Mouse (Mus musculus): ENCODE data around the gene Cdc42ep4.

Cdc42ep4 gene

GRCm38 (mm10) chr11:113777878-113778464, 26.3 kb upstream of the Cdc42ep4 start:
- DNase-seq (ENCODE audit: low spot score in 2 of 2), result no peak

- no peak for DNase-seq (ENCODE audit: low spot score in 2 of 2)
Observed at GRCm38 (mm10) chr11:113776851-113777511, 25.3 kb upstream of the Cdc42ep4 start.

- DNase-seq (ENCODE audit: low spot score in 2 of 2), result no peak
Observed at GRCm38 (mm10) chr11:113774773-113775172, 23.1 kb upstream of the Cdc42ep4 start.

- no peak for DNase-seq (ENCODE audit: low spot score in 2 of 2)
Observed at GRCm38 (mm10) chr11:113773191-113773590, 21.5 kb upstream of the Cdc42ep4 start.

GRCm38 (mm10) chr11:113771187-113771586, 19.5 kb upstream of the Cdc42ep4 start:
- no peak for DNase-seq (ENCODE audit: low spot score in 2 of 2)

GRCm38 (mm10) chr11:113768356-113768755, 16.7 kb upstream of the Cdc42ep4 start:
- no peak for DNase-seq (ENCODE audit: low spot score in 2 of 2)

GRCm38 (mm10) chr11:113767285-113767684, 15.6 kb upstream of the Cdc42ep4 start:
- no peak for DNase-seq (ENCODE audit: low spot score in 2 of 2)

- DNase-seq (ENCODE audit: low spot score in 2 of 2), result no peak
Observed at GRCm38 (mm10) chr11:113766284-113766985, 14.8 kb upstream of the Cdc42ep4 start.

GRCm38 (mm10) chr11:113764132-113764849, 12.6 kb upstream of the Cdc42ep4 start:
- no peak for DNase-seq (ENCODE audit: low spot score in 2 of 2)

- no peak for DNase-seq (ENCODE audit: low spot score in 2 of 2)
Observed at GRCm38 (mm10) chr11:113763449-113763848, 11.8 kb upstream of the Cdc42ep4 start.

GRCm38 (mm10) chr11:113762136-113762797, 10.6 kb upstream of the Cdc42ep4 start:
- DNase-seq (ENCODE audit: low spot score in 2 of 2), result no peak

GRCm38 (mm10) chr11:113761646-113762045, 10.0 kb upstream of the Cdc42ep4 start:
- DNase-seq (ENCODE audit: low spot score in 2 of 2), result no peak

- DNase-seq (ENCODE audit: low spot score in 2 of 2), result no peak
Observed at GRCm38 (mm10) chr11:113760476-113760875, 8.8 kb upstream of the Cdc42ep4 start.

- DNase-seq (ENCODE audit: low spot score in 2 of 2), result no peak
Observed at GRCm38 (mm10) chr11:113758851-113759250, 7.2 kb upstream of the Cdc42ep4 start.

GRCm38 (mm10) chr11:113756578-113756977, 4.9 kb upstream of the Cdc42ep4 start:
- DNase-seq (ENCODE audit: low spot score in 2 of 2), result no peak

GRCm38 (mm10) chr11:113755878-113756277, 4.2 kb upstream of the Cdc42ep4 start:
- no peak for DNase-seq (ENCODE audit: low spot score in 2 of 2)

- DNase-seq (ENCODE audit: low spot score in 2 of 2), result no peak
Observed at GRCm38 (mm10) chr11:113754845-113755244, 3.2 kb upstream of the Cdc42ep4 start.

- no peak for DNase-seq (ENCODE audit: low spot score in 2 of 2)
Observed at GRCm38 (mm10) chr11:113752685-113753430, 1.2 kb upstream of the Cdc42ep4 start.

- DNase-seq (ENCODE audit: low spot score in 2 of 2), result no peak
Observed at GRCm38 (mm10) chr11:113752158-113752661, 529 bp upstream of the Cdc42ep4 start.

GRCm38 (mm10) chr11:113750571-113751483, 854 bp downstream of the Cdc42ep4 start:
- peak; percentile 28 to 56 for DNase-seq (ENCODE audit: low spot score in 2 of 2)

Measured in natural killer cell, adult 2 months (primary cell).